Mouse (Mus musculus): ENCODE results near the gene Rhbg. TPM values are rescaled to one million over a fixed set of nuclear protein-coding genes. Genes with fewer than 3 reads are reported as not detected.

The Rhbg gene
- polyA plus RNA-seq, 1 experiment from 2014 or later, result 3.9 TPM

GRCm38 (mm10) chr3:88231061-88231641 lies 23.4 kb downstream of the Rhbg start:
- Histone ChIP-seq H3K9me3 (ENCODE audit: low read length) (no peaks in the 10 kb centered on the region), H3K9ac (replicated peaks; ENCODE audit: low read depth) (no peak overlapping the region), H3K4me3 (ENCODE audit: low read depth, low read length) (no peak overlapping the region), H3K27ac (ENCODE audit: low read length) (no peak overlapping the region), H3K4me1 (ENCODE audit: insufficient read depth, low read depth, low read length) (no peaks in the 10 kb centered on the region), H3K27me3 (replicated peaks; ENCODE audit: insufficient read depth, low read length) (no peaks in the 10 kb centered on the region; the same call in 1 of the 2 replicates), H3K4me2 (replicated peaks; ENCODE audit: low read depth, low read length) (no peak overlapping the region), H3K36me3 (ENCODE audit: insufficient read depth, low read length) (no peaks in the 10 kb centered on the region)
- ATAC-seq (no peak), DNase-seq (ENCODE audit: low spot score) (no peak)
- no CpG with 5 or more reads among the region's 1 CpGs for WGBS
- TF ChIP-seq EP300 (IDR thresholded peaks at IDR 0.05) (no peak), CTCF (IDR thresholded peaks at IDR 0.05) (no peak)

DNA sequence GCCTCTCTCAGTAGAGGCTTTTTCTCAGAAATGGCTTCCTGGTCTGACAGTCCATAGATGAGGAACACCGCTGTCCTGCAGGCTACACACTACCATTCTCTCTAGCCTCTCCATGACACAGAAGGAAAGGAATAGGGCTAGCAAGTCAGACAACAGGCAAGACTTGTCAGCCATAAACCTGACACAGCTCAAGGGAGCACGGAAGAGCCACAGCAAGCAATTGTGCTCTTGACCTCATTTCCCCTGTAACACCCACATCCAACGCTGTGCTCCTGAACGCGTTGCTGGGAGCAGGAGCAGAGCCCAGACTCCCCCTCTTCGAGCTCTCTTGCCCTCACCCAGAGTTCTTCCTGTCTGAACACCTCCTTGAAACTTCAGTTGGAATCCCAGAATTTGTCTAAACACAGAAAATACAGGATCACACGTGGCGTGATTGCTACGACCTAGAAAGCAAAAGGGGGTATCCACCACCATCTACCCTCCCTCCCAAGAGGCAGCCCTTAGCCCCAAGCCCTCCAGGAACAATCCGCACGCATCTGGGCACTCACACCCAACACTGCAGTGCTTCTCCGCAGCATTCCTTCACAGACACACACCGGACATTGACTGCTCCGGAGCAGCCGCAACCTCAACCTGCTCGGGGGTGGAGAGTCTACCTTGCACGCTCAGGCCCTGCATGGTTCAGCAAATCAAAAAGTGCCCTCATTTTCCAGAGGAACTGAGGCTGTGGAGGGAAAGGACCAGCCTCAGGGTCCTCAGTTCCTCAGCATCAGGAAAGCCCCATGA lies 24.1 kb downstream of the Rhbg start:
- no peak for ATAC-seq
- WGBS, result 34% methylated on average over 17 of the region's 17 CpGs
- Histone ChIP-seq H3K27ac (ENCODE audit: low read length) (no peak overlapping the region), H3K36me3 (ENCODE audit: insufficient read depth, low read length) (no peaks in the 10 kb centered on the region), H3K4me2 (replicated peaks; ENCODE audit: low read depth, low read length) (no peak overlapping the region), H3K9ac (replicated peaks; ENCODE audit: low read depth) (no peak overlapping the region), H3K9me3 (ENCODE audit: low read length) (no peaks in the 10 kb centered on the region), H3K4me3 (ENCODE audit: low read depth, low read length) (no peak overlapping the region), H3K4me1 (ENCODE audit: insufficient read depth, low read depth, low read length) (no peaks in the 10 kb centered on the region), H3K27me3 (replicated peaks; ENCODE audit: insufficient read depth, low read length) (no peaks in the 10 kb centered on the region; the same call in 1 of the 2 replicates)
- TF ChIP-seq CTCF (IDR thresholded peaks at IDR 0.05) (no peak), EP300 (IDR thresholded peaks at IDR 0.05) (no peak)
- no peak for DNase-seq (ENCODE audit: low spot score)

- TF ChIP-seq CTCF (IDR thresholded peaks at IDR 0.05) (no peak), EP300 (IDR thresholded peaks at IDR 0.05) (no peak)
- WGBS, result 72% methylated on average over 6 of the region's 6 CpGs
Observed at GRCm38 (mm10) chr3:88229526-88229925, 25.0 kb downstream of the Rhbg start.

GRCm38 (mm10) chr3:88228906-88229305 lies 25.6 kb downstream of the Rhbg start:
- no peak overlapping the region for H3K27ac ChIP-seq (ENCODE audit: low read length)
- H3K9ac ChIP-seq (replicated peaks; ENCODE audit: low read depth), result no peak overlapping the region
- no peak overlapping the region for H3K4me2 ChIP-seq (replicated peaks; ENCODE audit: low read depth, low read length)
- ATAC-seq (no peak), DNase-seq (ENCODE audit: low spot score) (no peak)
- TF ChIP-seq EP300 (IDR thresholded peaks at IDR 0.05) (no peak), CTCF (IDR thresholded peaks at IDR 0.05) (no peak)
- no peaks in the 10 kb centered on the region; the same call in 1 of the 2 replicates for H3K27me3 ChIP-seq (replicated peaks; ENCODE audit: insufficient read depth, low read length)
- H3K4me1 ChIP-seq (ENCODE audit: insufficient read depth, low read depth, low read length), result no peaks in the 10 kb centered on the region
- no peaks in the 10 kb centered on the region for H3K36me3 ChIP-seq (ENCODE audit: insufficient read depth, low read length)
- H3K9me3 ChIP-seq (ENCODE audit: low read length), result no peaks in the 10 kb centered on the region
- 47% methylated on average over 4 of the region's 4 CpGs for WGBS
- no peak overlapping the region for H3K4me3 ChIP-seq (ENCODE audit: low read depth, low read length)

More at GRCm38 (mm10) chr3:88229526-88229925, 25.0 kb downstream of the Rhbg start:
- H3K27ac ChIP-seq (ENCODE audit: low read length), result no peak overlapping the region
- H3K9ac ChIP-seq (replicated peaks; ENCODE audit: low read depth), result no peak overlapping the region
- no peak overlapping the region for H3K4me3 ChIP-seq (ENCODE audit: low read depth, low read length)
- no peaks in the 10 kb centered on the region for H3K36me3 ChIP-seq (ENCODE audit: insufficient read depth, low read length)
- DNase-seq (ENCODE audit: low spot score), result no peak
- no peak overlapping the region for H3K4me2 ChIP-seq (replicated peaks; ENCODE audit: low read depth, low read length)
- no peak for ATAC-seq
- no peaks in the 10 kb centered on the region for H3K4me1 ChIP-seq (ENCODE audit: insufficient read depth, low read depth, low read length)
- H3K9me3 ChIP-seq (ENCODE audit: low read length), result no peaks in the 10 kb centered on the region
- H3K27me3 ChIP-seq (replicated peaks; ENCODE audit: insufficient read depth, low read length), result no peaks in the 10 kb centered on the region; the same call in 1 of the 2 replicates

GRCm38 (mm10) chr3:88227976-88228375 lies 26.5 kb downstream of the Rhbg start:
- Histone ChIP-seq H3K27me3 (replicated peaks; ENCODE audit: insufficient read depth, low read length) (no peaks in the 10 kb centered on the region; the same call in 1 of the 2 replicates), H3K9ac (replicated peaks; ENCODE audit: low read depth) (no peak overlapping the region), H3K4me2 (replicated peaks; ENCODE audit: low read depth, low read length) (no peak overlapping the region), H3K9me3 (ENCODE audit: low read length) (no peaks in the 10 kb centered on the region), H3K4me1 (ENCODE audit: insufficient read depth, low read depth, low read length) (no peaks in the 10 kb centered on the region), H3K27ac (ENCODE audit: low read length) (no peak overlapping the region), H3K4me3 (ENCODE audit: low read depth, low read length) (no peak overlapping the region), H3K36me3 (ENCODE audit: insufficient read depth, low read length) (no peaks in the 10 kb centered on the region)
- DNase-seq (ENCODE audit: low spot score), result no peak
- TF ChIP-seq EP300 (IDR thresholded peaks at IDR 0.05) (no peak), CTCF (IDR thresholded peaks at IDR 0.05) (no peak)
- no peak for ATAC-seq
- 38% methylated on average over 6 of the region's 6 CpGs for WGBS

DNA sequence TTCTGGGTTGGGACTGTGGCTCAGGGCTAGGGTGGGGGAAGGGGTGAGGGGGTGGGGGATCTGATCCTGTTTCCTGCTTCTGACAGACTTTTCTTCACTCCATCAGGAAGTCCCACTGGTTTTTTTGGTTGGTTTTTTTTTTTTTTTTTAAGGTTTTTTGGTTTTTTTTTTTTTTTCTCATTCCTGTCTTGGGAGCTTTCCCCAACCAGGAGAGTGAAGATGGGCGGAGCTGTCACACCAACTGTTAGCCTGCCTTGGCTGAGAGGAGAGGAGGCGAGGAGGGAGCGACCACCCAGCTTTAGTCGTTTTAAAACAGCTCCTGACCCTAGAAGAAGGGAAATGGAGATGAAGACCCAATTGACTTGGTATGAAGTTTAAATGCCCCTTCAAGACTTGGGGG lies 27.2 kb downstream of the Rhbg start:
- WGBS, result 28% methylated on average over 4 of the region's 4 CpGs
- TF ChIP-seq EP300 (IDR thresholded peaks at IDR 0.05), result no peak
- no peak for TF ChIP-seq CTCF (IDR thresholded peaks at IDR 0.05)
- no peak for DNase-seq (ENCODE audit: low spot score)
- Histone ChIP-seq H3K4me3 (ENCODE audit: low read depth, low read length) (no peak overlapping the region), H3K9ac (replicated peaks; ENCODE audit: low read depth) (no peak overlapping the region), H3K27ac (ENCODE audit: low read length) (no peak overlapping the region), H3K36me3 (ENCODE audit: insufficient read depth, low read length) (no peaks in the 10 kb centered on the region), H3K4me2 (replicated peaks; ENCODE audit: low read depth, low read length) (no peak overlapping the region), H3K9me3 (ENCODE audit: low read length) (no peaks in the 10 kb centered on the region), H3K4me1 (ENCODE audit: insufficient read depth, low read depth, low read length) (no peaks in the 10 kb centered on the region), H3K27me3 (replicated peaks; ENCODE audit: insufficient read depth, low read length) (no peaks in the 10 kb centered on the region; the same call in 1 of the 2 replicates)
- ATAC-seq, result no peak

Data from lung, postnatal 0 days (tissue).